Mouse (Mus musculus): ENCODE measurements around the gene Birc3. TPM values are rescaled to one million over a fixed set of nuclear protein-coding genes. Genes with fewer than 3 reads are reported as not detected.
"Not testable (repeated sequence)": the region's sequence is repeated elsewhere in the genome, so short reads cannot be mapped to it uniquely, and the experiment has no call there.

Gene Birc3
- polyA plus RNA-seq, 1 experiment from 2014 or later = 3.5 TPM

GRCm38 (mm10) chr9:7900965-7901364 is 28.0 kb upstream of the Birc3 start:
- no peaks in the 10 kb centered on the region for H3K9me3 ChIP-seq (ENCODE audit: control insufficient read depth, low read length)
- no peak overlapping the region for H3K4me2 ChIP-seq (replicated peaks; ENCODE audit: low read depth, low read length)
- no peak for DNase-seq (ENCODE audit: low spot score)
- no peak overlapping the region for H3K27ac ChIP-seq (ENCODE audit: low read depth, low read length)
- H3K4me1 ChIP-seq (replicated peaks; ENCODE audit: control insufficient read depth, insufficient read depth, low read length) = no peaks in the 10 kb centered on the region
- H3K9ac ChIP-seq (ENCODE audit: low read depth, low read length) = no peak overlapping the region
- H3K4me3 ChIP-seq (ENCODE audit: low read depth, low read length) = no peak overlapping the region
- WGBS = 96% methylated on average over 8 of the region's 8 CpGs
- no peaks in the 10 kb centered on the region for H3K36me3 ChIP-seq (ENCODE audit: control insufficient read depth, insufficient read depth, low read length)
- no peak for ATAC-seq (ENCODE audit: low FRiP score)
- H3K27me3 ChIP-seq (ENCODE audit: control insufficient read depth, insufficient read depth, low read length) = no peaks in the 10 kb centered on the region

GRCm38 (mm10) chr9:7897502-7897901 is 24.5 kb upstream of the Birc3 start:
- DNase-seq (ENCODE audit: low spot score) (peak; percentile 72), ATAC-seq (ENCODE audit: low FRiP score) (peak; percentile 76)
- H3K36me3 ChIP-seq (ENCODE audit: control insufficient read depth, insufficient read depth, low read length) = no peaks in the 10 kb centered on the region
- H3K9me3 ChIP-seq (ENCODE audit: control insufficient read depth, low read length) = no peaks in the 10 kb centered on the region
- 1% methylated on average over 3 of the region's 3 CpGs for WGBS
- no peak overlapping the region for H3K9ac ChIP-seq (ENCODE audit: low read depth, low read length)
- H3K4me2 ChIP-seq (replicated peaks; ENCODE audit: low read depth, low read length) = no peak overlapping the region
- no peak overlapping the region for H3K27ac ChIP-seq (ENCODE audit: low read depth, low read length)
- no peak overlapping the region for H3K4me3 ChIP-seq (ENCODE audit: low read depth, low read length)
- H3K27me3 ChIP-seq (ENCODE audit: control insufficient read depth, insufficient read depth, low read length) = no peaks in the 10 kb centered on the region
- no peaks in the 10 kb centered on the region for H3K4me1 ChIP-seq (replicated peaks; ENCODE audit: control insufficient read depth, insufficient read depth, low read length)

DNA sequence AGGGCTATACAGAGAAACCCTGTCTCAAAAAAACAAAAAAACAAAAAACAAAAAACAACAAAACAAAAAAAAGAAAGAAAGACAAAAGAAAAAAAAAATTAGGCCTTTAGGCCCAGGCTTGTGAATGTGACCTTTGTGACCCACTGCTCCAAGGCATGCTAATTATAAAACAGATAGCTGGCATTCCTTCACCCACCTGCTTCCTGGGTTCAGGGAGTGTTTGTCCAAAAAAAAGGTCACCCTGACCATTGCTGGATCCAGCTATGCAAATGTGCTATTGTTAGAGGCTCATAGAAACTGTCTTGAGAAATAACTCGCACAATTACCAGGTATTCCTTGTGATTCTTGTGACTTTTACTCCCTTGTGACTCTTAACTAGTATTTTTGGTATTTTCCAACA is 18.8 kb upstream of the Birc3 start:
- H3K9me3 ChIP-seq (ENCODE audit: control insufficient read depth, low read length); DNase-seq (ENCODE audit: low spot score): not testable (repeated sequence)

GRCm38 (mm10) chr9:7891177-7891576 is 18.2 kb upstream of the Birc3 start:
- DNase-seq (ENCODE audit: low spot score) = no peak
- Histone ChIP-seq H3K4me3 (ENCODE audit: low read depth, low read length) (no peak overlapping the region), H3K4me1 (replicated peaks; ENCODE audit: control insufficient read depth, insufficient read depth, low read length) (no peaks in the 10 kb centered on the region), H3K9ac (ENCODE audit: low read depth, low read length) (no peak overlapping the region), H3K36me3 (ENCODE audit: control insufficient read depth, insufficient read depth, low read length) (no peaks in the 10 kb centered on the region), H3K27me3 (ENCODE audit: control insufficient read depth, insufficient read depth, low read length) (no peaks in the 10 kb centered on the region), H3K9me3 (ENCODE audit: control insufficient read depth, low read length) (no peaks in the 10 kb centered on the region), H3K4me2 (replicated peaks; ENCODE audit: low read depth, low read length) (no peak overlapping the region), H3K27ac (ENCODE audit: low read depth, low read length) (no peak overlapping the region)
- WGBS = 77% methylated on average over 1 of the region's 1 CpGs
- ATAC-seq (ENCODE audit: low FRiP score) = no peak

More for the DNA sequence above, 18.8 kb upstream of the Birc3 start:
- not testable (repeated sequence) for H3K36me3 ChIP-seq (ENCODE audit: control insufficient read depth, insufficient read depth, low read length); H3K4me3 ChIP-seq (ENCODE audit: low read depth, low read length); H3K27ac ChIP-seq (ENCODE audit: low read depth, low read length); H3K9ac ChIP-seq (ENCODE audit: low read depth, low read length); ATAC-seq (ENCODE audit: low FRiP score); H3K27me3 ChIP-seq (ENCODE audit: control insufficient read depth, insufficient read depth, low read length); H3K4me2 ChIP-seq (replicated peaks; ENCODE audit: low read depth, low read length); H3K4me1 ChIP-seq (replicated peaks; ENCODE audit: control insufficient read depth, insufficient read depth, low read length)
- 97% methylated on average over 1 of the region's 1 CpGs for WGBS

- H3K36me3 ChIP-seq (ENCODE audit: control insufficient read depth, insufficient read depth, low read length) = no peaks in the 10 kb centered on the region
- H3K4me3 ChIP-seq (ENCODE audit: low read depth, low read length) = no peak overlapping the region
- no peak overlapping the region for H3K9ac ChIP-seq (ENCODE audit: low read depth, low read length)
- no peaks in the 10 kb centered on the region for H3K4me1 ChIP-seq (replicated peaks; ENCODE audit: control insufficient read depth, insufficient read depth, low read length)
- H3K9me3 ChIP-seq (ENCODE audit: control insufficient read depth, low read length) = no peaks in the 10 kb centered on the region
- no peak overlapping the region for H3K4me2 ChIP-seq (replicated peaks; ENCODE audit: low read depth, low read length)
- H3K27ac ChIP-seq (ENCODE audit: low read depth, low read length) = no peak overlapping the region
- no peak for ATAC-seq (ENCODE audit: low FRiP score)
- no peaks in the 10 kb centered on the region for H3K27me3 ChIP-seq (ENCODE audit: control insufficient read depth, insufficient read depth, low read length)
- 99% methylated on average over 3 of the region's 3 CpGs for whole genome bisulfite sequencing
- DNase-seq (ENCODE audit: low spot score) = no peak
These were observed 11.4 kb upstream of the Birc3 start for GRCm38 (mm10) chr9:7884346-7884745.

DNA sequence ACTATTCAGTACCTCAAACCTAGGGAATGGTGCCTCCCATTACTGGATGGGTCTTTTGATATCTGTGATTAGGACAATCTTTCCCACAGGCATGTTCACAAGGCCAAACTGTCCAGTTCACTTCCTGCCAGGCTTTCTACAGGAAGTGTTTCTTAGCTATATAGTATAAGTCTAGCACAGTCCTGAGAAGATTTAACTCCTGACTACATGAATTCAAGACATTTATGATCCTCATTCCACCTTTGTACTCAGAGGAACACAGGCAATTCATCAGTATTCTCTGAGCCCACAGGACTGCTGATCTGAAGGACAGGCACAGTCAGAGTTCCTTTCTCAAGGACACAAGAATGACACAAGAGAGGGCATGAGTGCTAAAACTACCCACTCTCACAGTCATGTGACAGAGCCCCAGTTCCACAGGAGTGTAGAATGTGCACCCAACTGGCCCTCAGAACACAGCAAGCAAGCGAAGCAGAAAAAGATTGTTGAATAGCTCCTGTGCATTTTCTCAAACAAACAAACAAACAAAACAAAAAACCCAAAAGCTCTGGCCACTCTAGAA is 9.4 kb upstream of the Birc3 start:
- Histone ChIP-seq H3K27ac (ENCODE audit: low read depth, low read length) (no peak overlapping the region), H3K27me3 (ENCODE audit: control insufficient read depth, insufficient read depth, low read length) (no peaks in the 10 kb centered on the region), H3K9me3 (ENCODE audit: control insufficient read depth, low read length) (no peaks in the 10 kb centered on the region), H3K9ac (ENCODE audit: low read depth, low read length) (no peak overlapping the region), H3K4me1 (replicated peaks; ENCODE audit: control insufficient read depth, insufficient read depth, low read length) (no peaks in the 10 kb centered on the region), H3K4me3 (ENCODE audit: low read depth, low read length) (no peak overlapping the region), H3K36me3 (ENCODE audit: control insufficient read depth, insufficient read depth, low read length) (no peaks in the 10 kb centered on the region), H3K4me2 (replicated peaks; ENCODE audit: low read depth, low read length) (no peak overlapping the region)
- ATAC-seq (ENCODE audit: low FRiP score) (no peak), DNase-seq (ENCODE audit: low spot score) (no peak)
- WGBS = 96% methylated on average over 1 of the region's 1 CpGs

DNA sequence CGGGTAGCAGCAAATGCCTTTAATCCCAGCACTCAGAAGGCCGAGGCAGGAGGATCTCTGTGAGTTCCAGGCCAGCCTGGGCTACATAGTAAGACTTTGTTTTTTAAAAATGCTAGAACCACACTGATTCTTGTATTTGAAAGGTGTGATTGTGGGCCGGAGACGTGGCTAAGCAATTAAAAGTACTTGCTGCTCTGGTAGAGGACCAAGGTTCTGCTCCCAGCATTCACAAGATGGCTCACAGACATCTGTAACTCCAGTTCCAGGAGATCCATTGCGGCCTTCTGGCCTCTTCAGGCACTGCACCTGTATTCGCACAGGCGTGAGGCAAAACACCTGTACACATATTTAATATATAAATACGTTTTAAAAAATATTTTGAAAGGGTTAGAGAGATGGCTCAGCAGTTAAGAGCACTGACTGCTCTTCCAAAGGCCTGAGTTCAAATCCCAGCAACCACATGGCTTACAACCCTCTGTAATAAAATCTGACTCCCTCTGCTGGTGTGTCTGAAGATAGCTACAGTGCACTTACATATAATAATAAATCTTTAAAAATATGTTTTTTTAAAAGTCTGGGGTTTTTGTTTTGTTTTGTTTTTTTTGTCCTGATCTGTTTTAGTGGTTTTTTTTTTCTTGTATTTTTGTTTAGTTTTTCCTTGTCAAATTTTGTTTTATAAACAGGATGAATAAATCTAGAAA is 675 bp upstream of the Birc3 start:
- Histone ChIP-seq H3K9ac (ENCODE audit: low read depth, low read length) (no peak overlapping the region), H3K4me2 (replicated peaks; ENCODE audit: low read depth, low read length) (no peak overlapping the region), H3K36me3 (ENCODE audit: control insufficient read depth, insufficient read depth, low read length) (no peaks in the 10 kb centered on the region), H3K4me1 (replicated peaks; ENCODE audit: control insufficient read depth, insufficient read depth, low read length) (no peaks in the 10 kb centered on the region), H3K27me3 (ENCODE audit: control insufficient read depth, insufficient read depth, low read length) (no peaks in the 10 kb centered on the region), H3K9me3 (ENCODE audit: control insufficient read depth, low read length) (no peaks in the 10 kb centered on the region), H3K27ac (ENCODE audit: low read depth, low read length) (no peak overlapping the region), H3K4me3 (ENCODE audit: low read depth, low read length) (no peak overlapping the region)
- ATAC-seq (ENCODE audit: low FRiP score) = no peak
- WGBS = 91% methylated on average over 8 of the region's 8 CpGs
- peak; percentile 7 for DNase-seq (ENCODE audit: low spot score)

DNA sequence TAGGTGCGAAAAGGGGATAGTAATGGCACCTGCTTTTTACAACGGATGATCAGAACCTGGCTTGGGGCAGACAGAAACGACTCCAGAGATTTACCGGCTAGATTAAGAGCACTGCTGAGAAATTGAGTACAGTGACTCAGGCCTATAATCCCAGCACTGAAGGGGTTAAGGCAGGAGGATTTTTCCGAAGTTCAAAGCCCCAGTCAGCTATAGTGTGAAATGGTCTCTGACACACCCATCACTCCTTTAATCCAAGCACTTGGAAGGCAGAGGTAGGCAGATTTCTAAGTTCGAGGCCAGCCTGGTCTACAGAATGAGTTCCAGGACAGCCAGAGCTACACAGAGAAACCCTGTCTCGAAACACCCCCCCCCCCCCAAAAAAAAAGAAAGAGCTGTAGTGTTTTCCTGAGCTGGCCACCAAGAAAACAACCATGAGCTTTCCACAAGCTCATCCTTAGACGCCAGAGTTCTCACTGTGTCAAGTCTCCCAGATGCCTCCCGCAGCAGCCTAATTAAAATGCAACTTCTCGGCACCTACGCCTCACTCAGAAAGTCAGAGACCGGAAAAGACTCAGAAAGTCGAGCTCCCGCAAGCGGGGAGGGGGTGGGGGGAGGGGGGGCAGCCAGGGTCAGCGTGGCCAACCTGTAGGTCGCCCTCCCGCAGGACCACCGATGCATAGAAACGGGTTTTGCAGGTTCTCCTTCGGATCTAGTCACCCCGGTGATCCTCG is 777 bp downstream of the Birc3 start:
- peak overlapping the region; percentile 46 for H3K4me3 ChIP-seq (ENCODE audit: low read depth, low read length)
- no peaks in the 10 kb centered on the region for H3K4me1 ChIP-seq (replicated peaks; ENCODE audit: control insufficient read depth, insufficient read depth, low read length)
- peak overlapping the region; percentile 93 for H3K4me2 ChIP-seq (replicated peaks; ENCODE audit: low read depth, low read length)
- no peaks in the 10 kb centered on the region for H3K36me3 ChIP-seq (ENCODE audit: control insufficient read depth, insufficient read depth, low read length)
- ATAC-seq (ENCODE audit: low FRiP score) (peak; percentile 54), DNase-seq (ENCODE audit: low spot score) (peak; percentile 6)
- H3K9me3 ChIP-seq (ENCODE audit: control insufficient read depth, low read length) = no peaks in the 10 kb centered on the region
- 19% methylated on average over 23 of the region's 23 CpGs for WGBS
- no peak overlapping the region for H3K27ac ChIP-seq (ENCODE audit: low read depth, low read length)
- no peaks in the 10 kb centered on the region for H3K27me3 ChIP-seq (ENCODE audit: control insufficient read depth, insufficient read depth, low read length)
- H3K9ac ChIP-seq (ENCODE audit: low read depth, low read length) = peak overlapping the region; percentile 67

Data from hindbrain, embryonic 11.5 days (tissue).